Mouse (Mus musculus): ENCODE results near the gene Rer1. TPM values are rescaled to one million over a fixed set of nuclear protein-coding genes. Genes with fewer than 3 reads are reported as not detected.

The Rer1 gene
- polyA plus RNA-seq, 1 experiment = 111 TPM

- Histone ChIP-seq H3K36me3 (ENCODE audit: control insufficient read depth, insufficient read depth, low read length) (no peaks in the 10 kb centered on the region), H3K27me3 (ENCODE audit: control insufficient read depth, insufficient read depth, low read length) (no peaks in the 10 kb centered on the region), H3K4me1 (replicated peaks; ENCODE audit: control insufficient read depth, insufficient read depth, low read length) (no peaks in the 10 kb centered on the region), H3K4me3 (ENCODE audit: control insufficient read depth, insufficient read depth, low read length) (no peak overlapping the region), H3K27ac (ENCODE audit: control insufficient read depth, insufficient read depth, low read length) (no peak overlapping the region)
- 91% methylated on average over 6 of the region's 6 CpGs for WGBS
- no peak for DNase-seq
- TF ChIP-seq POLR2A (IDR thresholded peaks at IDR 0.05; ENCODE audit: control insufficient read depth, extremely low read depth, insufficient read depth, low read length, poor library complexity) (no peak), CTCF (IDR thresholded peaks at IDR 0.05; ENCODE audit: borderline replicate concordance, control insufficient read depth, extremely low read depth, insufficient read depth, low read length, poor library complexity) (no peak)
Measured at GRCm38 (mm10) chr4:155097452-155097851, 11.3 kb upstream of the Rer1 start.

GRCm38 (mm10) chr4:155095967-155096366 lies 9.8 kb upstream of the Rer1 start:
- Histone ChIP-seq H3K36me3 (ENCODE audit: control insufficient read depth, insufficient read depth, low read length) (no peaks in the 10 kb centered on the region), H3K4me3 (ENCODE audit: control insufficient read depth, insufficient read depth, low read length) (no peak overlapping the region), H3K27me3 (ENCODE audit: control insufficient read depth, insufficient read depth, low read length) (no peaks in the 10 kb centered on the region), H3K4me1 (replicated peaks; ENCODE audit: control insufficient read depth, insufficient read depth, low read length) (no peaks in the 10 kb centered on the region), H3K27ac (ENCODE audit: control insufficient read depth, insufficient read depth, low read length) (no peak overlapping the region)
- TF ChIP-seq CTCF (IDR thresholded peaks at IDR 0.05; ENCODE audit: borderline replicate concordance, control insufficient read depth, extremely low read depth, insufficient read depth, low read length, poor library complexity) (no peak), POLR2A (IDR thresholded peaks at IDR 0.05; ENCODE audit: control insufficient read depth, extremely low read depth, insufficient read depth, low read length, poor library complexity) (no peak)
- DNase-seq = no peak
- WGBS = 93% methylated on average over 8 of the region's 8 CpGs

- no peaks in the 10 kb centered on the region for H3K36me3 ChIP-seq (ENCODE audit: control insufficient read depth, insufficient read depth, low read length)
- H3K4me1 ChIP-seq (replicated peaks; ENCODE audit: control insufficient read depth, insufficient read depth, low read length) = no peaks in the 10 kb centered on the region
- no peaks in the 10 kb centered on the region for H3K27me3 ChIP-seq (ENCODE audit: control insufficient read depth, insufficient read depth, low read length)
- DNase-seq = peak; percentile 72
- WGBS = 50% methylated on average over 8 of the region's 8 CpGs
- no peak overlapping the region for H3K4me3 ChIP-seq (ENCODE audit: control insufficient read depth, insufficient read depth, low read length)
- no peak overlapping the region for H3K27ac ChIP-seq (ENCODE audit: control insufficient read depth, insufficient read depth, low read length)
- TF ChIP-seq CTCF (IDR thresholded peaks at IDR 0.05; ENCODE audit: borderline replicate concordance, control insufficient read depth, extremely low read depth, insufficient read depth, low read length, poor library complexity) = peak; percentile 92
- TF ChIP-seq POLR2A (IDR thresholded peaks at IDR 0.05; ENCODE audit: control insufficient read depth, extremely low read depth, insufficient read depth, low read length, poor library complexity) = 0 out of 2 replicates have a peak, but pooled peaks have one; percentile 27
Measured at GRCm38 (mm10) chr4:155095238-155095900, 9.2 kb upstream of the Rer1 start.

GRCm38 (mm10) chr4:155094565-155094964 lies 8.4 kb upstream of the Rer1 start:
- H3K4me3 ChIP-seq (ENCODE audit: control insufficient read depth, insufficient read depth, low read length) = no peak overlapping the region
- TF ChIP-seq CTCF (IDR thresholded peaks at IDR 0.05; ENCODE audit: borderline replicate concordance, control insufficient read depth, extremely low read depth, insufficient read depth, low read length, poor library complexity) (peak; percentile 88; the same call in 1 of the 2 replicates), POLR2A (IDR thresholded peaks at IDR 0.05; ENCODE audit: control insufficient read depth, extremely low read depth, insufficient read depth, low read length, poor library complexity) (no peak)
- H3K27ac ChIP-seq (ENCODE audit: control insufficient read depth, insufficient read depth, low read length) = no peak overlapping the region
- no peaks in the 10 kb centered on the region for H3K36me3 ChIP-seq (ENCODE audit: control insufficient read depth, insufficient read depth, low read length)
- WGBS = 78% methylated on average over 3 of the region's 3 CpGs
- DNase-seq = peak; percentile 68
- no peaks in the 10 kb centered on the region for H3K4me1 ChIP-seq (replicated peaks; ENCODE audit: control insufficient read depth, insufficient read depth, low read length)
- no peaks in the 10 kb centered on the region for H3K27me3 ChIP-seq (ENCODE audit: control insufficient read depth, insufficient read depth, low read length)

- Histone ChIP-seq H3K4me1 (replicated peaks; ENCODE audit: control insufficient read depth, insufficient read depth, low read length) (no peaks in the 10 kb centered on the region), H3K27me3 (ENCODE audit: control insufficient read depth, insufficient read depth, low read length) (no peaks in the 10 kb centered on the region), H3K27ac (ENCODE audit: control insufficient read depth, insufficient read depth, low read length) (no peak overlapping the region), H3K36me3 (ENCODE audit: control insufficient read depth, insufficient read depth, low read length) (no peaks in the 10 kb centered on the region), H3K4me3 (ENCODE audit: control insufficient read depth, insufficient read depth, low read length) (no peak overlapping the region)
- no peak for DNase-seq
- WGBS = 89% methylated on average over 7 of the region's 7 CpGs
- TF ChIP-seq CTCF (IDR thresholded peaks at IDR 0.05; ENCODE audit: borderline replicate concordance, control insufficient read depth, extremely low read depth, insufficient read depth, low read length, poor library complexity) (no peak), POLR2A (IDR thresholded peaks at IDR 0.05; ENCODE audit: control insufficient read depth, extremely low read depth, insufficient read depth, low read length, poor library complexity) (no peak)
Measured at GRCm38 (mm10) chr4:155093431-155094149, 7.4 kb upstream of the Rer1 start.

GRCm38 (mm10) chr4:155092718-155093430 lies 6.7 kb upstream of the Rer1 start:
- WGBS = 95% methylated on average over 19 of the region's 19 CpGs
- Histone ChIP-seq H3K4me3 (ENCODE audit: control insufficient read depth, insufficient read depth, low read length) (no peak overlapping the region), H3K27me3 (ENCODE audit: control insufficient read depth, insufficient read depth, low read length) (no peaks in the 10 kb centered on the region), H3K27ac (ENCODE audit: control insufficient read depth, insufficient read depth, low read length) (no peak overlapping the region), H3K4me1 (replicated peaks; ENCODE audit: control insufficient read depth, insufficient read depth, low read length) (no peaks in the 10 kb centered on the region), H3K36me3 (ENCODE audit: control insufficient read depth, insufficient read depth, low read length) (no peaks in the 10 kb centered on the region)
- DNase-seq = no peak
- TF ChIP-seq POLR2A (IDR thresholded peaks at IDR 0.05; ENCODE audit: control insufficient read depth, extremely low read depth, insufficient read depth, low read length, poor library complexity) (no peak), CTCF (IDR thresholded peaks at IDR 0.05; ENCODE audit: borderline replicate concordance, control insufficient read depth, extremely low read depth, insufficient read depth, low read length, poor library complexity) (no peak)

All from thymus, adult 2 months (tissue).